ENCODE assay signal across 8 mouse cellular contexts in genomic region chr3:45379541-45379971, GRCm38 (mm10). TPM values are rescaled to one million over a fixed set of nuclear protein-coding genes. Genes with fewer than 3 reads are reported as not detected.
A peak's percentile ranks its signal among the peaks of the same experiment; 100 is the strongest.
DNase-seq lines count a peak whose midpoint lies in the region; ATAC-seq and TF ChIP-seq lines count a peak whose summit lies in the region.

No protein-coding gene starts in this region.

- peaks cover 49% of the 10 kb centered on the region for H3K27me3 ChIP-seq in heart, embryonic 15.5 days
- peaks cover 76% of the 10 kb centered on the region for H3K27me3 ChIP-seq in E14TG2a.4 (ENCODE audit: insufficient read depth, low read length)
- no peaks in the 10 kb centered on the region for H3K27me3 ChIP-seq in hindbrain, postnatal 0 days (ENCODE audit: insufficient read depth, low read length)

- no peaks in the 10 kb centered on the region for H3K36me3 ChIP-seq in heart, embryonic 15.5 days
- no peaks in the 10 kb centered on the region for H3K36me3 ChIP-seq in E14TG2a.4 (ENCODE audit: insufficient read depth, low read length)
- no peaks in the 10 kb centered on the region for H3K36me3 ChIP-seq in hindbrain, postnatal 0 days (ENCODE audit: insufficient read depth, low read length)

- 0 out of 2 replicates have a peak, but pooled peaks have one; percentile 23 for TF ChIP-seq POLR2A in cortical plate, adult 2 months (IDR thresholded peaks at IDR 0.05; ENCODE audit: extremely low read depth, insufficient read depth, low read length)

- no peak overlapping the region for H3K27ac ChIP-seq in heart, embryonic 15.5 days
- H3K27ac ChIP-seq in cortical plate, adult 2 months (ENCODE audit: insufficient read depth, low read length), result peak overlapping the region; percentile 66
- peak overlapping the region; percentile 74 for H3K27ac ChIP-seq in hindbrain, postnatal 0 days

- ATAC-seq in heart, embryonic 15.5 days (replicated peaks; ENCODE audit: insufficient number of reproducible peaks, insufficient read depth, low FRiP score, low read depth), result no peak
- ATAC-seq in hindbrain, postnatal 0 days, result peak; percentile 22; the same call in 1 of the 2 replicates
- ATAC-seq in frontal cortex, adult (ENCODE audit: low TSS enrichment), result no peak

- no peak overlapping the region for H3K9ac ChIP-seq in heart, embryonic 15.5 days
- peak overlapping the region; percentile 69 for H3K9ac ChIP-seq in hindbrain, postnatal 0 days (replicated peaks; ENCODE audit: low read length)

- TF ChIP-seq CTCF in E14TG2a.4 (conservative IDR thresholded peaks at IDR 0.05; ENCODE audit: low read length), result no peak
- no peak for TF ChIP-seq CTCF in cortical plate, adult 2 months (IDR thresholded peaks at IDR 0.05; ENCODE audit: extremely low read depth, insufficient read depth, low read length)
- TF ChIP-seq CTCF in hindbrain, postnatal 0 days (IDR thresholded peaks at IDR 0.05; ENCODE audit: low read depth), result no peak

- H3K4me1 ChIP-seq in heart, embryonic 15.5 days (replicated peaks), result peaks cover 34% of the 10 kb centered on the region
- H3K4me1 ChIP-seq in E14TG2a.4 (replicated peaks; ENCODE audit: low read depth, low read length), result peaks cover 55% of the 10 kb centered on the region
- H3K4me1 ChIP-seq in cortical plate, adult 2 months (ENCODE audit: control insufficient read depth, insufficient read depth, low read length), result no peaks in the 10 kb centered on the region
- no peaks in the 10 kb centered on the region for H3K4me1 ChIP-seq in hindbrain, postnatal 0 days (ENCODE audit: insufficient read depth, low read length)

- intact Hi-C loops in heart, postnatal 25 days (cut with DNase I), result no loop called here

- 2% methylated on average over 26 of the region's 29 CpGs for WGBS in heart, embryonic 15.5 days
- whole genome bisulfite sequencing in hindbrain, postnatal 0 days, result under 1% methylated on average over 24 of the region's 29 CpGs

- H3K9me3 ChIP-seq in heart, embryonic 15.5 days (replicated peaks), result no peaks in the 10 kb centered on the region
- H3K9me3 ChIP-seq in E14TG2a.4 (ENCODE audit: low read length), result no peaks in the 10 kb centered on the region
- H3K9me3 ChIP-seq in hindbrain, postnatal 0 days (ENCODE audit: low read length), result no peaks in the 10 kb centered on the region

- no peak for DNase-seq in heart, postnatal 25 days (ENCODE audit: low spot score)
- DNase-seq in hindbrain, postnatal 0 days (ENCODE audit: low spot score), result no peak
- peak; percentile 63 for DNase-seq in neural tube, embryonic 10.5 days (ENCODE audit: extremely low spot score, low spot score)
- no peak for DNase-seq in spleen, adult 12 weeks (ENCODE audit: low spot score)

- H3K4me2 ChIP-seq in heart, embryonic 15.5 days, result peak overlapping the region; percentile 94
- peak overlapping the region; percentile 74 for H3K4me2 ChIP-seq in hindbrain, postnatal 0 days (ENCODE audit: low read depth, low read length)

- H3K4me3 ChIP-seq in heart, embryonic 15.5 days, result peak overlapping the region; percentile 55
- H3K4me3 ChIP-seq in E14TG2a.4 (replicated peaks; ENCODE audit: low read length), result peak overlapping the region; percentile 73
- peak overlapping the region; percentile 92 for H3K4me3 ChIP-seq in cortical plate, adult 2 months (ENCODE audit: insufficient read depth, low read length)
- H3K4me3 ChIP-seq in hindbrain, postnatal 0 days (ENCODE audit: low read length), result peak overlapping the region; percentile 71

RNA-seq across cellular contexts. Expression of gene Pcdh10, which starts 1.4 kb away (rescaled TPM):
- 0.13 and 0.24 TPM in 2 replicates for polyA plus RNA-seq in heart, embryonic 15.5 days (2015; fragmentation: Nextera tagmentation; extraction: Ambion mirVana)
- total RNA-seq in heart, postnatal 25 days (2021), result under 1 TPM in 1 of 2 experiments, not detected in 1; 0.06 TPM
- polyA plus RNA-seq in cortical plate, adult 2 months (2012; rRNA removed), result 73.6 and 83.9 TPM in 2 replicates
- total RNA-seq in hindbrain, postnatal 0 days (2014; rRNA removed), result 134 and 136 TPM in 2 replicates
- 19.6 and 21.4 TPM in 2 replicates for polyA plus RNA-seq in hindbrain, postnatal 0 days (2015; fragmentation: Nextera tagmentation; extraction: Ambion mirVana)

Comparison
In these comparisons a context has a peak if more than half of its experiments do, and no peak if none do; other contexts are left out.
1. RNA of gene Pcdh10, which starts 1.4 kb away (polyA plus RNA-seq): 73.6 to 83.9 TPM in cortical plate, adult 2 months and 19.6 to 21.4 TPM in hindbrain, postnatal 0 days; 0.13 to 0.24 TPM in heart, embryonic 15.5 days; every median in the first group is over 10 times any median in the second.
2. Peak in every context shown above with its lines, with median percentiles within 50 percentile points of each other: H3K4me3 ChIP-seq.